ENCODE assay signal across 8 mouse cellular contexts in genomic region chr12:79751781-79752180, GRCm38 (mm10).
DNase-seq lines count a peak whose midpoint lies in the region; ATAC-seq lines count a peak whose summit lies in the region.

No protein-coding gene starts in this region.

- peaks cover 46% of the 10 kb centered on the region for H3K4me1 ChIP-seq in brown adipose tissue, adult 24 weeks (ENCODE audit: control insufficient read depth, insufficient read depth, insufficient read length, low read length)
- H3K4me1 ChIP-seq in limb, embryonic 10.5 days: peaks cover 93% of the 10 kb centered on the region

- peak; percentile 63; the same call in 1 of the 2 replicates for ATAC-seq in neutrophil, adult 5-6 weeks (ENCODE audit: extremely low read depth, insufficient number of reproducible peaks, low FRiP score, poor library complexity, severe bottlenecking)
- ATAC-seq in erythroblast, adult 5-6 weeks (replicated peaks; ENCODE audit: low FRiP score, poor library complexity, severe bottlenecking): no peak

- peak; percentile 42 for DNase-seq in layer of hippocampus, adult 9-11 months
- no peak for DNase-seq in layer of hippocampus, adult 8-10 months (ENCODE audit: low spot score in 2 of 2)
- peak; percentile 47 to 54 for DNase-seq in heart, postnatal 36 days
- no peak for DNase-seq in limb, embryonic 10.5 days (ENCODE audit: low spot score)
- no peak for DNase-seq in ovary, postnatal 10 days (ENCODE audit: low spot score)

- H3K36me3 ChIP-seq in limb, embryonic 10.5 days: no peaks in the 10 kb centered on the region

- intact Hi-C loops in heart, postnatal 36 days (cut with DNase I): loop anchor here (5.0 kb wide), 1 partner anchor 361 kb away; the partner anchor contains the start of gene Zfp36l1

- H3K4me3 ChIP-seq in brown adipose tissue, adult 24 weeks (ENCODE audit: insufficient read depth, low read depth, low read length): no peak overlapping the region
- H3K4me3 ChIP-seq in limb, embryonic 10.5 days: no peak overlapping the region

- H3K27ac ChIP-seq in brown adipose tissue, adult 24 weeks (replicated peaks; ENCODE audit: low read depth, low read length): peak overlapping the region; percentile 77
- peak overlapping the region; percentile 83 for H3K27ac ChIP-seq in limb, embryonic 10.5 days

- no peaks in the 10 kb centered on the region for H3K9me3 ChIP-seq in limb, embryonic 10.5 days (replicated peaks)

- no peaks in the 10 kb centered on the region for H3K27me3 ChIP-seq in limb, embryonic 10.5 days (ENCODE audit: low read depth, poor library complexity, severe bottlenecking)

- 39% methylated on average over 8 of the region's 8 CpGs for WGBS in limb, embryonic 10.5 days

Comparison
In these comparisons a context has a peak if more than half of its experiments do, and no peak if none do; other contexts are left out.
1. DNase-seq: peak in layer of hippocampus, adult 9-11 months (single experiment) and heart, postnatal 36 days (2 of 2); none in layer of hippocampus, adult 8-10 months (0 of 2), limb, embryonic 10.5 days (single experiment) and ovary, postnatal 10 days (single experiment).